In the genomic region with DNA sequence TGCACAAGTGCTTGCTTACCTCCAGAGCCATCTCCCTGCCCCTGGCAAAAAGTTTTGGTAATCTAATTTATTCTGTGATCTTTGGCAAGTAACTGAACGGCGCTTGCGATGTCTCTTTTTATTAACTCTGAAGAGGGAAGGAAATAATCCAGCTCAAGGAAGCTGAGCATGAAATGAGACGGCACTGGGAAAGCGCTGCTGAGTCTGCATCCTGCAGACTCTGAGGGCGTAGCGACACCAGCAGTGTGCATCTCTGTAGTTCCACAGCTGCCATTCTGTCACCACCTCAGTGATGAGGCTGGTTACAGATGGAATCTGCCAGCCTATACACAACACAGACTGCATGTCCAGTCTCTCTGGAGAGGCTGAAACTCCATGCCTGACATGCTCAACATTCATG, we compare ENCODE assay signal across 27 mouse cellular contexts. TPM values are rescaled to one million over a fixed set of nuclear protein-coding genes. Genes with fewer than 3 reads are reported as not detected.
DNase-seq lines count a peak whose midpoint lies in the region; ATAC-seq and TF ChIP-seq lines count a peak whose summit lies in the region.
"Had no signal": no experiment of that assay in that cellular context is flagged by ENCODE, and none has a peak within 500 bp of the region (broad histone marks: within the 10 kb centered on the region; RNA-seq: fewer than 3 reads in every experiment).

No protein-coding gene starts in this region.

- H3K4me2 ChIP-seq in forebrain, postnatal 0 days (ENCODE audit: low read depth) = no peak overlapping the region
- no peak overlapping the region for H3K4me2 ChIP-seq in forebrain, embryonic 16.5 days (ENCODE audit: low read length)
- no peak overlapping the region for H3K4me2 ChIP-seq in hindbrain, postnatal 0 days (ENCODE audit: low read depth, low read length)
- no peak overlapping the region for H3K4me2 ChIP-seq in hindbrain, embryonic 12.5 days (replicated peaks)
- H3K4me2 ChIP-seq in neural tube, embryonic 15.5 days = no peak overlapping the region
- H3K4me2 ChIP-seq: embryonic facial prominence, embryonic 12.5 days; forebrain, embryonic 12.5 days; heart, embryonic 11.5 days; heart, embryonic 15.5 days; intestine, embryonic 15.5 days had no signal

- DNase-seq in forebrain, postnatal 0 days = no peak
- no peak for DNase-seq in hindbrain, postnatal 0 days (ENCODE audit: low spot score)
- DNase-seq in MN1 (ENCODE audit: low spot score) = peak; percentile 90
- DNase-seq in urinary bladder, adult 2 months (ENCODE audit: low spot score) = no peak
- DNase-seq: adrenal gland, postnatal 14 days; cerebellum, adult 11 months; cerebellum, adult 8-10 months; cerebellum, postnatal 14 days; embryo, embryonic 11 days; gastrocnemius, postnatal 10 days; heart, adult 18-20 months; heart, postnatal 14 days had no signal

- no peak for TF ChIP-seq CTCF in forebrain, postnatal 0 days (IDR thresholded peaks at IDR 0.05; ENCODE audit: low read depth)
- TF ChIP-seq CTCF in hindbrain, postnatal 0 days (IDR thresholded peaks at IDR 0.05; ENCODE audit: low read depth) = no peak

- no peaks in the 10 kb centered on the region for H3K27me3 ChIP-seq in forebrain, postnatal 0 days (ENCODE audit: insufficient read depth, low read length)
- no peaks in the 10 kb centered on the region for H3K27me3 ChIP-seq in forebrain, embryonic 16.5 days (replicated peaks; ENCODE audit: control insufficient read depth, insufficient read depth, low read length)
- H3K27me3 ChIP-seq in hindbrain, postnatal 0 days (ENCODE audit: insufficient read depth, low read length) = no peaks in the 10 kb centered on the region
- H3K27me3 ChIP-seq in hindbrain, embryonic 12.5 days = no peaks in the 10 kb centered on the region
- H3K27me3 ChIP-seq in neural tube, embryonic 15.5 days (replicated peaks) = no peaks in the 10 kb centered on the region
- H3K27me3 ChIP-seq: embryonic facial prominence, embryonic 12.5 days; forebrain, embryonic 12.5 days; heart, embryonic 15.5 days; intestine, embryonic 15.5 days; Patski had no signal

- H3K36me3 ChIP-seq in forebrain, postnatal 0 days (ENCODE audit: insufficient read depth) = no peaks in the 10 kb centered on the region
- H3K36me3 ChIP-seq in forebrain, embryonic 16.5 days (ENCODE audit: control insufficient read depth, insufficient read depth) = no peaks in the 10 kb centered on the region
- H3K36me3 ChIP-seq in hindbrain, postnatal 0 days (ENCODE audit: insufficient read depth, low read length) = no peaks in the 10 kb centered on the region
- H3K36me3 ChIP-seq in hindbrain, embryonic 12.5 days = no peaks in the 10 kb centered on the region
- H3K36me3 ChIP-seq in neural tube, embryonic 15.5 days = no peaks in the 10 kb centered on the region
- H3K36me3 ChIP-seq: embryonic facial prominence, embryonic 12.5 days; forebrain, embryonic 12.5 days; heart, embryonic 15.5 days; intestine, embryonic 15.5 days had no signal

- WGBS in forebrain, postnatal 0 days = 70% methylated on average over 7 of the region's 7 CpGs
- 66% methylated on average over 7 of the region's 7 CpGs for WGBS in forebrain, embryonic 16.5 days
- 41% methylated on average over 7 of the region's 7 CpGs for WGBS in hindbrain, postnatal 0 days
- WGBS in hindbrain, embryonic 12.5 days = 71% methylated on average over 7 of the region's 7 CpGs
- 48% methylated on average over 7 of the region's 7 CpGs for WGBS in neural tube, embryonic 15.5 days

- H3K9me3 ChIP-seq in forebrain, postnatal 0 days (ENCODE audit: low read length) = no peaks in the 10 kb centered on the region
- no peaks in the 10 kb centered on the region for H3K9me3 ChIP-seq in forebrain, embryonic 16.5 days (ENCODE audit: control insufficient read depth, low read length)
- H3K9me3 ChIP-seq in hindbrain, postnatal 0 days (ENCODE audit: low read length) = no peaks in the 10 kb centered on the region
- no peaks in the 10 kb centered on the region for H3K9me3 ChIP-seq in hindbrain, embryonic 12.5 days (replicated peaks)
- no peaks in the 10 kb centered on the region for H3K9me3 ChIP-seq in neural tube, embryonic 15.5 days (replicated peaks)
- H3K9me3 ChIP-seq: embryonic facial prominence, embryonic 12.5 days; forebrain, embryonic 12.5 days; heart, embryonic 15.5 days; intestine, embryonic 15.5 days had no signal

- H3K4me1 ChIP-seq in forebrain, postnatal 0 days (ENCODE audit: insufficient read depth) = no peaks in the 10 kb centered on the region
- H3K4me1 ChIP-seq in forebrain, embryonic 16.5 days (replicated peaks; ENCODE audit: control insufficient read depth, insufficient read depth, low read length) = peaks cover 6% of the 10 kb centered on the region; the same call in 1 of the 2 replicates
- H3K4me1 ChIP-seq in hindbrain, postnatal 0 days (ENCODE audit: insufficient read depth, low read length) = no peaks in the 10 kb centered on the region
- no peaks in the 10 kb centered on the region for H3K4me1 ChIP-seq in hindbrain, embryonic 12.5 days
- peaks cover 34% of the 10 kb centered on the region for H3K4me1 ChIP-seq in neural tube, embryonic 15.5 days
- H3K4me1 ChIP-seq: forebrain, embryonic 12.5 days had no signal

- H3K4me3 ChIP-seq in forebrain, postnatal 0 days (ENCODE audit: low read depth, low read length) = no peak overlapping the region
- H3K4me3 ChIP-seq in forebrain, embryonic 16.5 days (replicated peaks; ENCODE audit: low read length) = no peak overlapping the region
- H3K4me3 ChIP-seq in hindbrain, postnatal 0 days (ENCODE audit: low read length) = no peak overlapping the region
- H3K4me3 ChIP-seq in hindbrain, embryonic 12.5 days = no peak overlapping the region
- H3K4me3 ChIP-seq in neural tube, embryonic 15.5 days (replicated peaks) = no peak overlapping the region
- H3K4me3 ChIP-seq: embryonic facial prominence, embryonic 12.5 days; forebrain, embryonic 12.5 days; heart, embryonic 15.5 days; intestine, embryonic 15.5 days had no signal

- H3K9ac ChIP-seq in forebrain, postnatal 0 days = no peak overlapping the region
- no peak overlapping the region for H3K9ac ChIP-seq in forebrain, embryonic 16.5 days (replicated peaks; ENCODE audit: low read depth, low read length)
- no peak overlapping the region for H3K9ac ChIP-seq in hindbrain, postnatal 0 days (replicated peaks; ENCODE audit: low read length)
- no peak overlapping the region for H3K9ac ChIP-seq in hindbrain, embryonic 12.5 days
- no peak overlapping the region for H3K9ac ChIP-seq in neural tube, embryonic 15.5 days (replicated peaks)
- H3K9ac ChIP-seq: embryonic facial prominence, embryonic 12.5 days; forebrain, embryonic 12.5 days; heart, embryonic 15.5 days; intestine, embryonic 15.5 days had no signal

- no peak overlapping the region for H3K27ac ChIP-seq in forebrain, postnatal 0 days (ENCODE audit: low read depth, low read length)
- H3K27ac ChIP-seq in forebrain, embryonic 16.5 days (ENCODE audit: low read length) = no peak overlapping the region
- no peak overlapping the region for H3K27ac ChIP-seq in hindbrain, postnatal 0 days
- no peak overlapping the region for H3K27ac ChIP-seq in hindbrain, embryonic 12.5 days
- H3K27ac ChIP-seq in neural tube, embryonic 15.5 days (replicated peaks) = peak overlapping the region; percentile 18; the same call in 1 of the 2 replicates
- H3K27ac ChIP-seq: embryonic facial prominence, embryonic 12.5 days; forebrain, embryonic 12.5 days; heart, embryonic 15.5 days; intestine, embryonic 15.5 days had no signal

- peak; percentile 89 for ATAC-seq in forebrain, postnatal 0 days
- no peak for ATAC-seq in forebrain, embryonic 16.5 days
- ATAC-seq in hindbrain, postnatal 0 days = peak; percentile 42; the same call in 1 of the 2 replicates
- ATAC-seq in hindbrain, embryonic 12.5 days (ENCODE audit: low FRiP score) = no peak
- peak; percentile 51; the same call in 1 of the 2 replicates for ATAC-seq in neural tube, embryonic 15.5 days (ENCODE audit: low FRiP score)
- ATAC-seq: activated CD4-positive, CD25-positive, alpha-beta regulatory T cell, adult 4 months; intestine, embryonic 15.5 days; Patski had no signal

RNA-seq across cellular contexts. Expression of a gene that starts 17.4 kb away (rescaled TPM):
- total RNA-seq in forebrain, postnatal 0 days (2014; rRNA removed) = not detected in 2 replicates
- not detected in 2 replicates for polyA plus RNA-seq in forebrain, postnatal 0 days (2015; fragmentation: Nextera tagmentation; extraction: Ambion mirVana)
- not detected in 2 replicates for polyA plus RNA-seq in forebrain, embryonic 16.5 days (2015; fragmentation: Nextera tagmentation; extraction: Ambion mirVana)
- 39.4 and 39.6 TPM in 2 replicates for total RNA-seq in hindbrain, postnatal 0 days (2014; rRNA removed)
- polyA plus RNA-seq in hindbrain, postnatal 0 days (2015; fragmentation: Nextera tagmentation; extraction: Ambion mirVana) = 11.3 and 14.5 TPM in 2 replicates
- 29.8 and 33.8 TPM in 2 replicates for polyA plus RNA-seq in hindbrain, embryonic 12.5 days (2016; fragmentation: Nextera tagmentation; extraction: Ambion mirVana)
- polyA plus RNA-seq in neural tube, embryonic 15.5 days (2015; fragmentation: Nextera tagmentation; extraction: Ambion mirVana) = 20.3 and 23.2 TPM in 2 replicates
- polyA plus RNA-seq in urinary bladder, adult 2 months (2012; rRNA removed) = not detected in 2 replicates
- total RNA-seq: adrenal gland, postnatal 14 days; common myeloid progenitor, adult 5-6 weeks; gastrocnemius, postnatal 10 days; gastrocnemius, postnatal 4 days; heart, adult 18-20 months; heart, postnatal 14 days; MEL had no signal
- polyA plus RNA-seq: activated CD4-positive, CD25-positive, alpha-beta regulatory T cell, adult 4 months; C2C12; heart, embryonic 11.5 days had no signal

RNA-seq across cellular contexts. Expression of a gene that starts 55.8 kb away (rescaled TPM):
- 0.85 and 3.9 TPM in 2 replicates for total RNA-seq in forebrain, postnatal 0 days (2014; rRNA removed)
- not detected in 2 replicates for polyA plus RNA-seq in forebrain, postnatal 0 days (2015; fragmentation: Nextera tagmentation; extraction: Ambion mirVana)
- not detected in 2 replicates for polyA plus RNA-seq in forebrain, embryonic 16.5 days (2015; fragmentation: Nextera tagmentation; extraction: Ambion mirVana)
- total RNA-seq in hindbrain, postnatal 0 days (2014; rRNA removed) = not detected in 2 replicates
- not detected in 2 replicates for polyA plus RNA-seq in hindbrain, postnatal 0 days (2015; fragmentation: Nextera tagmentation; extraction: Ambion mirVana)
- polyA plus RNA-seq in hindbrain, embryonic 12.5 days (2016; fragmentation: Nextera tagmentation; extraction: Ambion mirVana) = not detected in 2 replicates
- polyA plus RNA-seq in neural tube, embryonic 15.5 days (2015; fragmentation: Nextera tagmentation; extraction: Ambion mirVana) = not detected in 2 replicates
- 0.07 TPM in 1 of 2 replicates, not detected in the other for polyA plus RNA-seq in urinary bladder, adult 2 months (2012; rRNA removed)
- total RNA-seq: adrenal gland, adult 18-20 months; adrenal gland, postnatal 14 days; common myeloid progenitor, adult 5-6 weeks; gastrocnemius, postnatal 10 days; heart, adult 18-20 months; heart, postnatal 14 days; MEL had no signal
- polyA plus RNA-seq: activated CD4-positive, CD25-positive, alpha-beta regulatory T cell, adult 4 months; C2C12; embryonic facial prominence, embryonic 12.5 days; heart, embryonic 11.5 days; heart, embryonic 15.5 days; intestine, embryonic 15.5 days; Patski had no signal

RNA-seq across cellular contexts. Expression of a gene that starts 57.8 kb away (rescaled TPM):
- total RNA-seq in forebrain, postnatal 0 days (2014; rRNA removed) = 452 and 473 TPM in 2 replicates
- polyA plus RNA-seq in forebrain, postnatal 0 days (2015; fragmentation: Nextera tagmentation; extraction: Ambion mirVana) = 400 and 441 TPM in 2 replicates
- polyA plus RNA-seq in forebrain, embryonic 16.5 days (2015; fragmentation: Nextera tagmentation; extraction: Ambion mirVana) = 479 and 511 TPM in 2 replicates
- 143 and 182 TPM in 2 replicates for total RNA-seq in hindbrain, postnatal 0 days (2014; rRNA removed)
- 395 and 396 TPM in 2 replicates for polyA plus RNA-seq in hindbrain, postnatal 0 days (2015; fragmentation: Nextera tagmentation; extraction: Ambion mirVana)
- polyA plus RNA-seq in hindbrain, embryonic 12.5 days (2016; fragmentation: Nextera tagmentation; extraction: Ambion mirVana) = 615 and 624 TPM in 2 replicates
- 369 and 576 TPM in 2 replicates for polyA plus RNA-seq in neural tube, embryonic 15.5 days (2015; fragmentation: Nextera tagmentation; extraction: Ambion mirVana)
- 295 and 406 TPM in 2 replicates for polyA plus RNA-seq in urinary bladder, adult 2 months (2012; rRNA removed)

Comparison
In these comparisons a context has a peak if more than half of its experiments do, and no peak if none do; other contexts are left out.
1. ATAC-seq: peak in forebrain, postnatal 0 days (single experiment), hindbrain, postnatal 0 days (single experiment) and neural tube, embryonic 15.5 days (single experiment); none in forebrain, embryonic 16.5 days (single experiment) and hindbrain, embryonic 12.5 days (single experiment).
2. RNA of a gene that starts 17.4 kb away (polyA plus RNA-seq): 29.8 to 33.8 TPM in hindbrain, embryonic 12.5 days, 20.3 to 23.2 TPM in neural tube, embryonic 15.5 days and 11.3 to 14.5 TPM in hindbrain, postnatal 0 days; not detected in forebrain, embryonic 16.5 days, not detected in urinary bladder, adult 2 months and not detected in forebrain, postnatal 0 days; every median in the first group is over 10 times any median in the second.